Mouse (Mus musculus): ENCODE measurements around the gene Lamtor2.

The Lamtor2 gene

GRCm38 (mm10) chr3:88505081-88505480 is 47.8 kb downstream of the Lamtor2 start:
- in situ Hi-C loops (cut with MboI, MseI) = loop anchor here (5.0 to 10.0 kb wide), 2 partner anchors 358 to 670 kb away; partner anchors contain the start of gene Scamp3

- in situ Hi-C loops (cut with MboI, MseI) = loop anchor here (10.0 kb wide), 1 partner anchor 671 kb away; the partner anchor contains the start of gene Scamp3
These were observed 48.8 kb downstream of the Lamtor2 start for GRCm38 (mm10) chr3:88503881-88504746.

GRCm38 (mm10) chr3:88503505-88503863 is 49.4 kb downstream of the Lamtor2 start:
- in situ Hi-C loops (cut with MboI, MseI) = loop anchor here (10.0 kb wide), 1 partner anchor 671 kb away; the partner anchor contains the start of gene Scamp3

- in situ Hi-C loops (cut with MboI, MseI) = loop anchor here (10.0 kb wide), 1 partner anchor 672 kb away; the partner anchor contains the start of gene Scamp3
These were observed 50.0 kb downstream of the Lamtor2 start for GRCm38 (mm10) chr3:88502641-88503504.

GRCm38 (mm10) chr3:88502031-88502571 is 50.8 kb downstream of the Lamtor2 start:
- in situ Hi-C loops (cut with MboI, MseI) = loop anchor here (10.0 kb wide), 1 partner anchor 673 kb away; the partner anchor contains the start of gene Scamp3

- in situ Hi-C loops (cut with MboI, MseI) = loop anchor here (10.0 kb wide), 1 partner anchor 673 kb away; the partner anchor contains the start of gene Scamp3
These were observed 51.4 kb downstream of the Lamtor2 start for GRCm38 (mm10) chr3:88501366-88502030.

GRCm38 (mm10) chr3:88500655-88501365 is 52.1 kb downstream of the Lamtor2 start:
- in situ Hi-C loops (cut with MboI, MseI) = loop anchor here (10.0 kb wide), 1 partner anchor 674 kb away; the partner anchor contains the start of gene Scamp3

- in situ Hi-C loops (cut with MboI, MseI) = loop anchor here (10.0 kb wide), 1 partner anchor 675 kb away; the partner anchor contains the start of gene Scamp3
These were observed 52.8 kb downstream of the Lamtor2 start for GRCm38 (mm10) chr3:88500087-88500486.
